Mouse (Mus musculus) neural tube, embryonic 14.5 days (tissue): Measurements from ENCODE around the gene Ccdc65. TPM values are rescaled to one million over a fixed set of nuclear protein-coding genes. Genes with fewer than 3 reads are reported as not detected.
A peak's percentile ranks its signal among the peaks of the same experiment; 100 is the strongest.

Experiments used
- ATAC-seq: fragments of 200-750 bp; cut with Nextera tagmentation; 2 replicates; pipeline ENCODE4 v1.8.0; 2017; ENCODE audit warnings: low read depth, mild to moderate bottlenecking, moderate TSS enrichment, moderate library complexity
- H3K27ac ChIP-seq: fragments of 300-500 bp; sonication (generic); 2 replicates; pipeline ENCODE4 v1.5.1; 2014; ENCODE audit warnings: low read depth, mild to moderate bottlenecking, control low read depth, low read length, moderate library complexity, mixed read lengths
- H3K27me3 ChIP-seq: fragments of 300-500 bp; sonication (generic); 2 replicates; pipeline ENCODE4 v1.6.1; 2014; ENCODE audit warnings: low read length; ENCODE audit not compliant: control insufficient read depth, insufficient read depth
- H3K36me3 ChIP-seq: fragments of 300-500 bp; sonication (generic); 2 replicates; pipeline ENCODE4 v1.6.1; 2014; ENCODE audit warnings: low read length, mixed read lengths; ENCODE audit not compliant: control insufficient read depth, insufficient read depth
- H3K4me1 ChIP-seq: fragments of 300-500 bp; sonication (generic); 2 replicates; pipeline ENCODE4 v1.6.1; 2014; ENCODE audit warnings: low read length; ENCODE audit not compliant: control insufficient read depth, insufficient read depth
- H3K4me2 ChIP-seq: fragments of 300-500 bp; sonication (generic); 2 replicates; pipeline ENCODE4 v1.6.1; 2014; ENCODE audit warnings: mild to moderate bottlenecking, low read depth, low read length, control low read depth
- H3K4me3 ChIP-seq: fragments of 300-500 bp; sonication (generic); 2 replicates; pipeline ENCODE4 v1.5.1; 2014; ENCODE audit warnings: low read depth, low read length, control low read depth, mixed read lengths
- H3K9ac ChIP-seq: fragments of 300-500 bp; sonication (generic); replicated peaks from 2 replicates; pipeline ENCODE4 v1.6.1; 2014; ENCODE audit warnings: low read depth, mild to moderate bottlenecking, control low read depth, low read length, mixed read lengths
- H3K9me3 ChIP-seq: fragments of 300-500 bp; sonication (generic); 2 replicates; pipeline ENCODE4 v1.6.1; 2016; ENCODE audit warnings: low read length; ENCODE audit not compliant: control insufficient read depth
- WGBS: fragments of 180-500 bp; shearing (Covaris S2); extraction: QIAGEN DNeasy Blood & Tissue Kit; methylation state at CpG from one replicate; pipeline ENCODE4 v1.1.7; 2014; 5-methylcytosine and 5-hydroxymethylcytosine counted together
- polyA plus RNA-seq: library from polyadenylated mRNA; unstranded; fragments of >200 nt; fragmentation: Nextera tagmentation; extraction: Ambion mirVana; gene quantifications from 2 replicates; pipeline ENCODE4 v1.2.1, GENCODE M21; 2014

Gene Ccdc65
- polyA plus RNA-seq, 1 experiment from 2014 or later, result 6.0 TPM

DNA sequence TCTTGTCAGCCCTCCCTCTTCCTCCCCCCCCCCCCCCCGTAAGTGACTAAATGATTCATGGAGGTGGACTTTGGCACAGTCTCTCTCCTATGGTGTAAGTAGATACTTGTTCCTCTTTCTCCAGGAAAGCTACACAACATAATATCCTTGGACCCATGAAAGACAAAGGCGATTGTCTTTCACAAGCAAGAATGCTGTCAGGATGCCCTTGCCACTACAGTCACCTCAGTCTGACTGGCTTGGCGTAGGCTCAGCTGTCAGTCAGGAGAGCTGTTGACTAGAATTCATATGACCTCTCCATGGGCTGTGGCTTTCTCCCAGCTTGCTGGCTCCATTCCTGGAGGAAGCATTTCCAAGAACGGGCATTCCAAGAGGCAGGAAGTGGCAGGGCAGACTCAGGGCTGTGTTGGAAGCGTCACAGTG lies 6.2 kb downstream of the Ccdc65 start:
- no peak overlapping the region for H3K9ac ChIP-seq
- no peak overlapping the region for H3K4me3 ChIP-seq
- no peak overlapping the region for H3K27ac ChIP-seq
- H3K27me3 ChIP-seq, result no peaks in the 10 kb centered on the region
- 83% methylated on average over 5 of the region's 5 CpGs for WGBS
- H3K4me1 ChIP-seq, result no peaks in the 10 kb centered on the region
- no peak for ATAC-seq
- no peaks in the 10 kb centered on the region for H3K36me3 ChIP-seq
- H3K4me2 ChIP-seq, result no peak overlapping the region
- H3K9me3 ChIP-seq, result no peaks in the 10 kb centered on the region

DNA sequence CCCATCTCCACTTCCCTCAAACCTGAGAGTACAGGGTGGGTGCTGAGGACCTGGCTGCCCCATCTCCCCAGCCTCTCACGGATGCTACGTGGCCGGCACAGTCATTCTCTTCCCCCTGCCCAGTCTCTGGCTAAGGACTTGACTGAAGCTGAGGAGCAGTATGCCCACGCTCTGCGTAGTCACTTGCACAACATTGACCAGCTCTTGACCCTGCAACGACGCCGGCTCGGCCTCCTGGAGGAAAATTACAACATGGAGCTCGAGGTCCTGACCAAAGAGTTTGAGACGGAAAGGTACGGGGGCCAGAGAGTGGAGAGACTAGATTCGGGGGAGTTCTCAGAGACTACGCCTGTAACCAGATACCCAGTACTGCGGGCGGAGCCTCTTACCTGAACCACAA lies 9.3 kb downstream of the Ccdc65 start:
- Histone ChIP-seq H3K9ac (no peak overlapping the region), H3K4me3 (no peak overlapping the region), H3K36me3 (no peaks in the 10 kb centered on the region), H3K27ac (no peak overlapping the region), H3K9me3 (no peaks in the 10 kb centered on the region), H3K4me1 (no peaks in the 10 kb centered on the region), H3K27me3 (no peaks in the 10 kb centered on the region), H3K4me2 (no peak overlapping the region)
- WGBS, result 71% methylated on average over 16 of the region's 16 CpGs
- no peak for ATAC-seq

DNA sequence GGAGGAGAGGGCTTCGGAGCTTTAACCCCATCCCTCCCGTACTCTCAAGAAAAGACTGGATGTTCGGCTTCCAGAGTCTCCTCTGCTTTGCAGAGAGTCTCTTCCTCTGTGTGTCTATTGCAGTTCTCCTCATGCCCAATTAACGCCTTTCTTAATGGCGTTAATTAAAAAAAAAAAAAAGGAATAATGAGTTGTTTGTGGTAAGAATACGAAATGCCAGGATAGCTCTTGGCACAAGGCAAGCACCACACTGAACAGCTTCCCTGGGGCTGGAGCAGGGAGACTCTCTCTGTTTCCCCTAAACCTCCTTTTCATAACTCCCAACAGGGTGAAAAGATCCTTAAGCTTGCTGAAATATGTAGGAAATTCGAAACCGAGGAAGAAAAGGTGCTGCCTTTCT lies 14.2 kb downstream of the Ccdc65 start:
- no peak for ATAC-seq
- Histone ChIP-seq H3K27ac (no peak overlapping the region), H3K4me2 (no peak overlapping the region), H3K4me1 (peaks cover under 1% of the 10 kb centered on the region; the same call in 1 of the 2 replicates), H3K4me3 (no peak overlapping the region), H3K27me3 (peaks cover 2% of the 10 kb centered on the region; the same call in 1 of the 2 replicates), H3K9ac (no peak overlapping the region), H3K36me3 (no peaks in the 10 kb centered on the region), H3K9me3 (no peaks in the 10 kb centered on the region)
- 79% methylated on average over 8 of the region's 8 CpGs for WGBS

- Histone ChIP-seq H3K9me3 (no peaks in the 10 kb centered on the region), H3K4me1 (peaks cover 7% of the 10 kb centered on the region; the same call in 1 of the 2 replicates), H3K4me3 (no peak overlapping the region), H3K36me3 (no peaks in the 10 kb centered on the region), H3K9ac (no peak overlapping the region), H3K4me2 (no peak overlapping the region), H3K27ac (no peak overlapping the region), H3K27me3 (peaks cover 2% of the 10 kb centered on the region; the same call in 1 of the 2 replicates)
- WGBS, result 72% methylated on average over 14 of the region's 14 CpGs
- no peak for ATAC-seq
These were observed 14.8 kb downstream of the Ccdc65 start for GRCm38 (mm10) chr15:98722854-98723253.

DNA sequence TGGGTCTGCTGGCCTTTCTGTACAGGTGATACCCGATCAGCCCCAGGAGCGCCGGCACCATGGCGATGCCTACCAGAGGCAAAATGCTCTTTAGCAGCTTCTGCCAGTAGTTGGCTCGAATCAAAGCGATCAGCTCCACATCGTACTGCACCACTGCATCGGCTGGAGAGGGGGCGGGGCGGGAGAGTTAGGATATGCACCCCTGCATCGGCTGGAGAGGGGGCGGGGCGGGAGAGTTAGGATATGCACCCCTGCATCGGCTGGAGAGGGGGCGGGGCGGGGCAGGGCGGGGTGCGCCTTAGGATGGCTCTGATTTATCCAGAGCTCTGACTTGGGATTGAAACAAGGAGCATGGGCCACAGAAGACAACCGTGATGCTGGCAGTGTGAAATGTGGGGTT lies 16.4 kb downstream of the Ccdc65 start:
- Histone ChIP-seq H3K27me3 (peaks cover 5% of the 10 kb centered on the region; the same call in 1 of the 2 replicates), H3K27ac (no peak overlapping the region), H3K4me1 (peaks cover 7% of the 10 kb centered on the region; the same call in 1 of the 2 replicates), H3K9ac (no peak overlapping the region), H3K4me2 (peak overlapping the region; percentile 6; the same call in 1 of the 2 replicates), H3K4me3 (no peak overlapping the region), H3K36me3 (no peaks in the 10 kb centered on the region), H3K9me3 (no peaks in the 10 kb centered on the region)
- WGBS, result 34% methylated on average over 19 of the region's 19 CpGs
- ATAC-seq, result no peak

DNA sequence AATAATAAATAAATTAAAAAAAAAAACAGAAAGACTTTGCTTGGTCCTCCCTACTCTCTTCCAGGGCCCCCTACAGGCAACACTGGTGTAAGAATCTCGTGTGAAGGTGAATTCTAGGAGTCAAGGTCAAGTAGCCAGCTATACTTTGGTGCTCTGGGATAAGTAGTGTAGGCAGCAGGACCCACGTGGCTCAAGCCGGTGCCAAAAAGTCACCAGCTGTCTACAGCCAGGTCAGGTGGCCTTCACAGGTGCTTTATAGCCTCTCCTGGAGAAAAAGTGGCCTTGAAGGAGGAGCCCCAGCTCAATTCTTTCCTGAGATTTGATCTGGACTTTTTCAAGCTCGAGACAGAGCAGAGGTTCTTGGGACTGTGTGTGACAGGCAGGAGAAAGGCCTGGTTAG lies 18.1 kb downstream of the Ccdc65 start:
- 80% methylated on average over 4 of the region's 4 CpGs for WGBS
- Histone ChIP-seq H3K36me3 (no peaks in the 10 kb centered on the region), H3K4me1 (peaks cover 7% of the 10 kb centered on the region; the same call in 1 of the 2 replicates), H3K9ac (no peak overlapping the region), H3K4me3 (no peak overlapping the region), H3K9me3 (no peaks in the 10 kb centered on the region), H3K27ac (no peak overlapping the region), H3K4me2 (no peak overlapping the region), H3K27me3 (peaks cover 5% of the 10 kb centered on the region; the same call in 1 of the 2 replicates)
- no peak for ATAC-seq

DNA sequence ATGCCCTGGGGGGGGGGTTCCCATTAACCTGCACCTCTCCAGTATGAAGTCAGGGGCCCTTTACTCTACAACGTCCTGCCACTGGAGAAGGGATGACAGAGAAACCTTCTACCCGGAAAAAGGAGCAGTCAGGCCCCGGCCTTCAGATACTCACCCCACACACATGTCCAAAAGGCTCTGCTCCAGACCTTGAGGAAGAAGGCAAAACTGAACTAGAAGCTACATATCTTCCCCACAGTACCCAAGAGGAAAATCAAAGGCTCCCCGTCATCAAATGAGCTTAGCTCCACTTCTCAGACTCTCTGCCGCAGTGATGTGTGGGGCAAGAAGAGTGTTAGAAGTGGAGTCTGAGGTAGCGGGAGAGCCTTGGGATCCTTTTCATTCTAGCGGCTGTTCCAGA lies 18.7 kb downstream of the Ccdc65 start:
- Histone ChIP-seq H3K4me1 (peaks cover 7% of the 10 kb centered on the region; the same call in 1 of the 2 replicates), H3K4me3 (no peak overlapping the region), H3K9me3 (no peaks in the 10 kb centered on the region), H3K9ac (no peak overlapping the region), H3K4me2 (peak overlapping the region; percentile 77; the same call in 1 of the 2 replicates), H3K27me3 (peaks cover 5% of the 10 kb centered on the region; the same call in 1 of the 2 replicates), H3K36me3 (no peaks in the 10 kb centered on the region), H3K27ac (no peak overlapping the region)
- WGBS, result 44% methylated on average over 7 of the region's 7 CpGs
- ATAC-seq, result no peak

DNA sequence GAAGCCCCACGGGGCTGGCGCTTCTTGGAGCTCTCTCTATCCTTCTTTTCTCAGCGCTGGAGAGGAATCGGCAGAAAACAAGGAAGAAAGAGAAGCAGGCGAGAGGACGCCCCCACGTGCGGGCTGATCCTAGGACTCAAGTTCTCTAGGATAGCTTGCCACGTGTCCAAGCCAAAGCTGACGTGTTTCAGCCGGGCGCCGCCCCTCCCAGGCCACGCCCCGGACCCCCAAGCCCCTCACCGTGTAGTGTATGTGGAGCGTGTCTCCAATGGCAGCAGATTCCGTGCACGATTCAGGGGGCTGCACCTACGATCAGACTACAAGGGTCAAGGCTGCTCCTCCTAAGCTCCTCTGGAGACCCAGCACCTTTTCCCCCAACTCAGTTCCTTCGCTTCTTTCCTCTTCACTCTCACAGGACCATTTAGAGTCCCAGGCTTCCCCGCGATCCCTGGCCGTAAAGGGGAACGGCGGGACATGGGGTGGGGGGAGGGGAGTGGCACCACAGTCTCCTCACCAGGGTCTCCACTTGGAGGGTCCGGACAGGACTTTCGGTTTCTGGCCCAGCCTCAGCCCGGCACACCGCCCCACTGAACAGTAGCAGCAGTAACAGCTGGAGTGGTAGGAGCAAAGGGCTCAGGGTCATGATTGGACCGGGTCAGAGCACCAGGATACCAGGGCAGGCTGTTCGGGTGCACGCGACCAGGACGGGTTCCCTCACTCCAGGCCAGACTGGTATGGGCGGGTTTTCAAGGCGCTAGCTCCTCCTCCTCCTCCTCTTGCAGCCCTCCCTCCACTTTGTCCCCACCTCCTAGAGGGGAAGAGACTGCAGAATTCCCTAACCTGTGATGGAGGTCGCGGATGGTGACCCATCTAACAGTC lies 19.7 kb downstream of the Ccdc65 start, which contains the start of gene Fkbp11:
Gene Fkbp11, minus strand, starts transcription at position 756 of the 879 bp plus-strand sequence.
- H3K36me3 ChIP-seq, result no peaks in the 10 kb centered on the region
- peaks cover 5% of the 10 kb centered on the region; the same call in 1 of the 2 replicates for H3K27me3 ChIP-seq
- peak; percentile 71 for ATAC-seq
- under 1% methylated on average over 37 of the region's 39 CpGs for WGBS
- H3K4me3 ChIP-seq, result peak within 1 kb of the TSS; percentile 39
- peak within 1 kb of the TSS; percentile 43; the same call in 1 of the 2 replicates for H3K9ac ChIP-seq
- no peak within 1 kb of the TSS for H3K27ac ChIP-seq
- H3K4me1 ChIP-seq, result peaks cover 7% of the 10 kb centered on the region; the same call in 1 of the 2 replicates
- H3K9me3 ChIP-seq, result no peaks in the 10 kb centered on the region
- H3K4me2 ChIP-seq, result peak within 1 kb of the TSS; percentile 77

DNA sequence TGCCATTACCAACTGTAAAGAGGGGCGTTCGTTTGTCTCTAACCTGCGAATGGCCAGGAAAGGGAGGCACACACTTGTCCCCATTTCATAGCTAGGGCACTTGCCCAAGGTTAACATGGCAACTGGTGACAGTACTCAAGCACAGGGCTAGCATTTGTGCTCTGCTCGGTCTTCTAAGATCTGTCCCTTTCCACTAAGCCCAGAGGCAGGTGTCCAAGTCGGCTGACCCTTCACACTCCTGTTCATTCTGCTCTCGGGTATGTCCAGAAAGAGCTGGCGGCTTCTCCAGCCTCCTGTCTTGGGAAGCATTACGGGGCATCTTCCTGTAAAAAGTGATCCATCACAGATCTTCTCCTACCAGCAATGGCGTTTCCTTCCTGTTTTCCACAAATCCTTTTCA lies 20.4 kb downstream of the Ccdc65 start:
- Histone ChIP-seq H3K27me3 (peaks cover 5% of the 10 kb centered on the region; the same call in 1 of the 2 replicates), H3K4me2 (peak overlapping the region; percentile 77), H3K9ac (no peak overlapping the region), H3K4me1 (peaks cover 7% of the 10 kb centered on the region; the same call in 1 of the 2 replicates), H3K9me3 (no peaks in the 10 kb centered on the region), H3K27ac (no peak overlapping the region), H3K36me3 (no peaks in the 10 kb centered on the region), H3K4me3 (peak overlapping the region; percentile 39; the same call in 1 of the 2 replicates)
- ATAC-seq, result no peak
- WGBS, result 43% methylated on average over 9 of the region's 9 CpGs
